Mouse (Mus musculus) right cerebral cortex, postnatal 10 days (tissue): ENCODE data around the gene Dhdh.
A peak's percentile ranks its signal among the peaks of the same experiment; 100 is the strongest.
"Not testable (repeated sequence)": the region's sequence is repeated elsewhere in the genome, so short reads cannot be mapped to it uniquely, and the experiment has no call there.

Experiments
- DNase-seq, 2 experiments: peaks; one replicate each; pipeline ENCODE4 v3.0.0; 2021; ENCODE audit warnings: low spot score in 2 of 2

The Dhdh gene

GRCm38 (mm10) chr7:45509912-45510787 is 21.5 kb upstream of the Dhdh start, which contains the start of gene Nucb1:
Gene Nucb1, minus strand, starts transcription at chr7:45510406.
- peak; percentile 92 to 93 for DNase-seq

- DNase-seq = no peak
Measured at GRCm38 (mm10) chr7:45509181-45509882, 20.7 kb upstream of the Dhdh start.

- DNase-seq = no peak
Measured at GRCm38 (mm10) chr7:45508561-45508960, 20.0 kb upstream of the Dhdh start.

- DNase-seq = no peak
Measured at GRCm38 (mm10) chr7:45507583-45507982, 19.0 kb upstream of the Dhdh start.

GRCm38 (mm10) chr7:45498427-45498826 is 9.8 kb upstream of the Dhdh start:
- DNase-seq = no peak

- DNase-seq = no peak
Measured at GRCm38 (mm10) chr7:45494548-45494947, 5.9 kb upstream of the Dhdh start.

- no peak for DNase-seq
Measured at GRCm38 (mm10) chr7:45492951-45493350, 4.3 kb upstream of the Dhdh start.

GRCm38 (mm10) chr7:45492225-45492844 is 3.7 kb upstream of the Dhdh start:
- DNase-seq = no peak

GRCm38 (mm10) chr7:45491264-45491663 is 2.7 kb upstream of the Dhdh start:
- no peak for DNase-seq

- no peak for DNase-seq
Measured at GRCm38 (mm10) chr7:45490822-45491221, 2.2 kb upstream of the Dhdh start.

GRCm38 (mm10) chr7:45489578-45489977 is 973 bp upstream of the Dhdh start:
- DNase-seq = no peak

- DNase-seq = no peak
Measured at GRCm38 (mm10) chr7:45487861-45488292, 728 bp downstream of the Dhdh start.

GRCm38 (mm10) chr7:45486761-45487415 is 1.7 kb downstream of the Dhdh start, which contains the start of gene Gm45808:
Gene Gm45808, minus strand, starts transcription at chr7:45486811.
- DNase-seq = no peak

- no peak for DNase-seq
Measured at GRCm38 (mm10) chr7:45486158-45486557, 2.4 kb downstream of the Dhdh start.

GRCm38 (mm10) chr7:45484985-45485384 is 3.6 kb downstream of the Dhdh start:
- DNase-seq = not testable (repeated sequence)

GRCm38 (mm10) chr7:45482166-45482565 is 6.4 kb downstream of the Dhdh start:
- DNase-seq = no peak

GRCm38 (mm10) chr7:45481374-45481927 is 7.2 kb downstream of the Dhdh start, which contains the start of gene Tulp2:
Gene Tulp2, plus strand, starts transcription at chr7:45481877.
- peak; percentile 79 to 82 for DNase-seq

GRCm38 (mm10) chr7:45480310-45480709 is 8.3 kb downstream of the Dhdh start:
- DNase-seq = not testable (repeated sequence)

GRCm38 (mm10) chr7:45478774-45479173 is 9.8 kb downstream of the Dhdh start:
- DNase-seq = no peak

- peak; percentile 68 to 80 for DNase-seq
Measured at GRCm38 (mm10) chr7:45477003-45477402, 11.6 kb downstream of the Dhdh start.

- no peak for DNase-seq
Measured at GRCm38 (mm10) chr7:45476453-45476852, 12.2 kb downstream of the Dhdh start.
